Mouse (Mus musculus): ENCODE measurements around the gene Bcl9l. TPM values are rescaled to one million over a fixed set of nuclear protein-coding genes. Genes with fewer than 3 reads are reported as not detected.
A peak's percentile ranks its signal among the peaks of the same experiment; 100 is the strongest.

Gene Bcl9l
- total and polyA plus RNA-seq, 3 experiments, result 0.58 to 5.1 TPM; not detected in 1

DNA sequence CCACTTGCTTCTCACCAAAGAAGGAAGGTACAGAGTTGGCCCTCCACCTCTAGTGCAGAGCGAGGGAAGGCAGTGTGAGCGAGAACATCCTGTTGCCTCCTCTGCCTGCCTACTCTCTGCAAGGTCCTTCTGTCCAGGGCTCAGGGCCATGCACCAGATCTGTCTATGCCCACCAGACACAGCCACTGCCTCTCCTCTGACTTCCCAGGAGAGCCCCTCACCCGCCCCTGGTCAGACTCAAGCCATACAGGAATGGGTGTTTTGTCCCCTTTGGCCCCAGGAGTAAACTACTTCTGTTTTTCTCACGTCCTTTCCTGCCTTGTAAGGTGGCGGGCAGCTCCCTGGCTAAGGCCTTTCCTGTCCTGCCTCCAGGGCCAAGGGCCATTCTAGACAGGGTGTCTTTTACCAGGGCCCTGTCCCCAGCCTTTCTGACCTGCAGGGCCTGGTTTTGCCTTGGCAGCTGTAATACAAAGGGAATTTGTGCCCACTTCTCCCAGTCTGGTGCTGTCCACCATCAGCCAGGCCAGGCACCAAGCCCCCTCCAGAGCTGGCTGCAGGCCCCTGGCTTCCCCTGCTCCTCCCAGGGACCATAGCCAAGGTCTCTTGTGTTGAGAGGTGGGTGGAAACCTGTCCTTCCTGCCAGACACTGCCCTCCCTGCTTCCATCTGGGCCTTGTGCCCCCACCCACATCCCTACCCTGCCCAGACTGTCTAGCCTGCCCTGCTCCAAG, 28.4 kb downstream of the Bcl9l start:
- Histone ChIP-seq H3K4me3 (ENCODE audit: control insufficient read depth in 1 of 2, insufficient read depth in 1 of 2, low read depth in 2 of 2, low read length in 2 of 2) (no peak overlapping the region), H3K4me1 (ENCODE audit: control insufficient read depth in 1 of 2, insufficient read depth in 2 of 2, low read length in 2 of 2) (peaks cover 0 to 21% of the 10 kb centered on the region in 2 experiments; a peak in 2 of 4 replicates), H3K27me3 (ENCODE audit: control insufficient read depth in 1 of 2, insufficient read depth in 2 of 2, low read length in 2 of 2) (no peaks in the 10 kb centered on the region), H3K79me2 (ENCODE audit: control insufficient read depth, insufficient read depth, low read length, poor library complexity) (no peaks in the 10 kb centered on the region), H3K9ac (ENCODE audit: control insufficient read depth, low read depth, low read length, poor library complexity, severe bottlenecking) (no peak overlapping the region), H3K36me3 (ENCODE audit: control insufficient read depth in 1 of 2, insufficient read depth in 2 of 2, low read length in 2 of 2) (peaks cover 0 to 9% of the 10 kb centered on the region in 2 experiments; a peak in 2 of 4 replicates), H3K27ac (ENCODE audit: control insufficient read depth, low read depth, low read length) (no peak overlapping the region), H3K9me3 (replicated peaks; ENCODE audit: insufficient read depth, low read length) (no peaks in the 10 kb centered on the region)
- TF ChIP-seq USF2 (IDR thresholded peaks at IDR 0.05; ENCODE audit: borderline replicate concordance in 1 of 2, insufficient read depth in 1 of 2, low read depth in 1 of 2, low read length in 2 of 2), result no peak
- TF ChIP-seq SIN3A (IDR thresholded peaks at IDR 0.05; ENCODE audit: low read length), result no peak
- no peak for TF ChIP-seq JUND (IDR thresholded peaks at IDR 0.05; ENCODE audit: low read depth, low read length)
- TF ChIP-seq USF1 (IDR thresholded peaks at IDR 0.05; ENCODE audit: low read depth, low read length), result no peak
- no peak for TF ChIP-seq TAL1 (IDR thresholded peaks at IDR 0.05; ENCODE audit: low read length)
- TF ChIP-seq ZNF384 (IDR thresholded peaks at IDR 0.05; ENCODE audit: low read depth, low read length), result no peak
- no peak for TF ChIP-seq RAD21 (IDR thresholded peaks at IDR 0.05; ENCODE audit: low read depth, low read length)
- no peak for TF ChIP-seq NELFE (IDR thresholded peaks at IDR 0.05; ENCODE audit: low read depth, low read length)
- TF ChIP-seq MYC (IDR thresholded peaks at IDR 0.05; ENCODE audit: low read depth, low read length), result no peak
- no peak for TF ChIP-seq RCOR1 (IDR thresholded peaks at IDR 0.05; ENCODE audit: low read depth, low read length)
- no peak for TF ChIP-seq MYB (IDR thresholded peaks at IDR 0.05; ENCODE audit: low read depth, low read length)
- no peak for TF ChIP-seq MEF2A (IDR thresholded peaks at IDR 0.05; ENCODE audit: extremely low read depth, insufficient replicate concordance, low read depth, low read length, poor library complexity, severe bottlenecking)
- TF ChIP-seq MXI1 (IDR thresholded peaks at IDR 0.05; ENCODE audit: low read depth, low read length), result no peak
- no peak for DNase-seq (ENCODE audit: low read depth, low spot score)

DNA sequence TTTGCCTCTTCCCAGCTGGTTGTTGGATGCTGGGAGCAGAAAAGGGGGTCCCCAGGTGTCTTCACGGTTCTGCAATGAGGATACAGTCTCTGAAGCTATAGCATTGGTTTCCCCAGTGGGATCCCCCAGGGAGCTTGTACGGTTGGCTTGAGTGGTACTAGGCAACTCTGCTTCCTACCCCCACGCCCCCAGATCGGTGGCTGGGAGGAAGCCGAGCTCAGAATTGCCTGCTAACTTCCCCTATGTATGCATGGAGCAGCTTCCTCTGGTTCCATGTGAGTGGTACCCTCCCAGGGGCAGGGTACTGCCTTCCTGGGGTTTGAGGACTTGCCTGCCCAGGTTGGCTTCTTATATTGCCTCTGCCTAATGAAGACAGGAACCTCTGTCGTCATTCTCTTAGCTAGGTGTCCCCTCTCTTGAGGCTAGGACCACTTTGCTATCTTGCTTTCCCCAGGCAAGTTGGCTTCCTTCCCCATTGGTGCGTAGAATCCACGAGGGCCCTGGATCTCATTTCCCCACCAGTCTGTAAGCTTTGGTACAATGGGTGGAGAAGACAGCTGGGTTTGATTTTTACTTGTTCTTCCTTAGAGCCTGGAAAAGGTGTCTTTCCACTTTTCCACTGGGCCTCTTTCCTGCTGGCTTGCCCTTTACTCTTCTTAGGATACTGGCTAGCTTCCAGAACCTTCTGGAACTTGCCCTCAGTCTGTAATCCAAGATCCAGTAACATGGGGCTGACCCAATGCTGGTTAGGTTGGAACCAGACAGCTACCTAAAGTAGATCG, 29.5 kb downstream of the Bcl9l start:
- Histone ChIP-seq H3K27me3 (ENCODE audit: control insufficient read depth in 1 of 2, insufficient read depth in 2 of 2, low read length in 2 of 2) (no peaks in the 10 kb centered on the region), H3K9me3 (replicated peaks; ENCODE audit: insufficient read depth, low read length) (no peaks in the 10 kb centered on the region), H3K36me3 (ENCODE audit: control insufficient read depth in 1 of 2, insufficient read depth in 2 of 2, low read length in 2 of 2) (peaks cover 0 to 17% of the 10 kb centered on the region in 2 experiments; a peak in 2 of 4 replicates), H3K9ac (ENCODE audit: control insufficient read depth, low read depth, low read length, poor library complexity, severe bottlenecking) (no peak overlapping the region), H3K4me3 (ENCODE audit: control insufficient read depth in 1 of 2, insufficient read depth in 1 of 2, low read depth in 2 of 2, low read length in 2 of 2) (no peak overlapping the region), H3K79me2 (ENCODE audit: control insufficient read depth, insufficient read depth, low read length, poor library complexity) (no peaks in the 10 kb centered on the region), H3K4me1 (ENCODE audit: control insufficient read depth in 1 of 2, insufficient read depth in 2 of 2, low read length in 2 of 2) (peaks cover 0 to 26% of the 10 kb centered on the region in 2 experiments; a peak in 2 of 4 replicates), H3K27ac (ENCODE audit: control insufficient read depth, low read depth, low read length) (no peak overlapping the region; the same call in 1 of the 2 replicates)
- DNase-seq (ENCODE audit: low read depth, low spot score), result peak; percentile 60
- TF ChIP-seq CHD1 (IDR thresholded peaks at IDR 0.05; ENCODE audit: low read depth, low read length), result no peak
- TF ChIP-seq SIN3A (IDR thresholded peaks at IDR 0.05; ENCODE audit: low read length), result no peak
- no peak for TF ChIP-seq RAD21 (IDR thresholded peaks at IDR 0.05; ENCODE audit: low read depth, low read length)
- TF ChIP-seq TAL1 (IDR thresholded peaks at IDR 0.05; ENCODE audit: low read length), result no peak
- TF ChIP-seq USF1 (IDR thresholded peaks at IDR 0.05; ENCODE audit: low read depth, low read length), result no peak
- peak; percentile 15; the same call in 1 of the 2 replicates for TF ChIP-seq SMC3 (IDR thresholded peaks at IDR 0.05; ENCODE audit: low read depth, low read length)
- TF ChIP-seq EP300 (IDR thresholded peaks at IDR 0.05; ENCODE audit: low read depth in 1 of 2, low read length in 2 of 2), result 0 out of 4 replicates have a peak, but pooled peaks of 1 of the 2 experiments have one; percentile 19
- no peak for TF ChIP-seq E2F4 (IDR thresholded peaks at IDR 0.05; ENCODE audit: borderline replicate concordance, low read depth, low read length)
- TF ChIP-seq GABPA (IDR thresholded peaks at IDR 0.05; ENCODE audit: low read depth, low read length), result no peak
